Mouse (Mus musculus): ENCODE data around the gene Itga11.

GRCm38 (mm10) chr9:62826456-62826855, 148.8 kb downstream of the Itga11 start:
- no peak for TF ChIP-seq CTCF (IDR thresholded peaks at IDR 0.05; ENCODE audit: insufficient read depth, low read length)
- TF ChIP-seq POLR2A (IDR thresholded peaks at IDR 0.05; ENCODE audit: borderline replicate concordance, extremely low read depth, low read depth, low read length) = no peak
